Mouse (Mus musculus) MEL-GATA-1-ER (cell line): ENCODE measurements around the gene Zfp882.
A peak's percentile ranks its signal among the peaks of the same experiment; 100 is the strongest.
"Not testable (repeated sequence)": the region's sequence is repeated elsewhere in the genome, so short reads cannot be mapped to it uniquely, and the experiment has no call there.

ENCODE experiments used
- DNase-seq: peaks from one replicate; pipeline ENCODE4 v3.0.0-alpha.2; 2012; ENCODE audit warnings: low read depth; ENCODE audit errors: extremely low read depth

Zfp882 gene

GRCm38 (mm10) chr8:71908309-71909261 lies at the start of gene Zfp882, which contains the start of gene Zfp617:
Zfp882 (plus strand) TSS chr8:71908608.
Zfp617 (plus strand) TSS chr8:71908635.
- peak; percentile 87 for DNase-seq

DNA sequence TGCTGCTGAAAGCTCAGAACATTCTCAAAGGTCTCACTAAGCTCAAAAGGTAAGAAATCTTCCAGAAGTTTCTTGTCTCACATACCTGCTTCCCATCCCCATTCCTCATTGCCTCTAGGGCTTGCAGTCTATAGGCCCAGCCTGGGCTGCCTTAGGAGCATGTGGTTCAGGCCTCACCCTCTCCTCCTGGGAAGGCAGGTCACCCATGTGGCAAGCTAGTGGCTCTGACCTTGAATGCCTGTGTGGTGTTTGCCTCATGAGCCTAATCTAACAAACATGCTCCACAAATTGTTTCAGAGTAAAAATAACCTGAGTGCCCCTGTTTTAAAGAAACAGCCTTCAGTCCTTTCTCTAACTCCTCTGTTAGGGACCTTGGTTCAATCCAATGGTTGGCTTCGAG lies 46.9 kb upstream of the Zfp882 start:
- DNase-seq = not testable (repeated sequence)

GRCm38 (mm10) chr8:71862038-71862437 lies 46.4 kb upstream of the Zfp882 start:
- not testable (repeated sequence) for DNase-seq

GRCm38 (mm10) chr8:71881618-71882274 lies 26.7 kb upstream of the Zfp882 start, which contains the start of gene Zfp709:
Zfp709 (plus strand) TSS chr8:71882019.
- DNase-seq = peak; percentile 56

DNA sequence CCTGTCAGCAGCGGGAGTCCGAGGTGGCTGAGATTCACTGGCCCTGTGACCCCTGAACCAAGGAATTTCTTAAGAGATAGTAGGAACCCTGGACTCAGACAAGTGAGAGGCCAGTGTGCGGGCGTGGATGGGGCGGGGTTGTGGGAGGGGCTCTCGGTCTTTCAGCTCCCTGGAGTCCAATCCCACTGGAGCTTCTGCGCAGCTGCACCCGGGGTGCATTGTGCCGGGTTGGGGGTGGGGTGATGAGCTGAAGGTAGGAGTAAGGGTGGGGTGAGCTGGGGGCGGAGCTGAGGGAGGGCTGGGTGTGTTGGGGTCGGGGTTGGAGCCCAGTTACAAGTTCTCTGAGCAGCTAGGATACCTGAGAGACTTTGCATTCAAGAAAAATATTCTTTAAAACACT lies 7.7 kb upstream of the Zfp882 start:
- not testable (repeated sequence) for DNase-seq

- not testable (repeated sequence) for DNase-seq
Observed at GRCm38 (mm10) chr8:71903084-71903483, 5.3 kb upstream of the Zfp882 start.

- no peak for DNase-seq
Observed at GRCm38 (mm10) chr8:71906809-71907208, 1.6 kb upstream of the Zfp882 start.

DNA sequence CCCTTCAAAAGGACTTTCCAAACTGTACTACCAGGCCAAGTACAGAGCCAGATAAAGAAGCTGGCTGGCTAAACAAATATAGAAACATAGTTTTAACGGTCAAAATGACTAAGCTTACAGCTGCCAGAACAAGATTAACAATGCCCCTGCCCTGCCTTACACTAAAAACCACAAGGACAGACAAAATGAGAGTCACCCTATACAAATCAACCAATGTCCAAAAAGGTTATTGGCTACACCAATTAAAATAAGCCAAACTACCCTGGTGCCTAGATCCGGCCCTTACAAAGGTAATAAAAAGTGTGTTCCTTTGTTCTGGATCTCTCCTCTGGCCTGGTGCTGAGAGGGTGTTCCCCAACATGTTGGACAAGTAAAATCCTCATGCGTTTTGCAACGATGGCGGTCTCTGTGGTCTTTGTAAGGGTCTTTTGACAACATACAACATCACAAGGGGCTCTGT lies 580 bp upstream of the Zfp882 start:
- peak; percentile 86 for DNase-seq

DNA sequence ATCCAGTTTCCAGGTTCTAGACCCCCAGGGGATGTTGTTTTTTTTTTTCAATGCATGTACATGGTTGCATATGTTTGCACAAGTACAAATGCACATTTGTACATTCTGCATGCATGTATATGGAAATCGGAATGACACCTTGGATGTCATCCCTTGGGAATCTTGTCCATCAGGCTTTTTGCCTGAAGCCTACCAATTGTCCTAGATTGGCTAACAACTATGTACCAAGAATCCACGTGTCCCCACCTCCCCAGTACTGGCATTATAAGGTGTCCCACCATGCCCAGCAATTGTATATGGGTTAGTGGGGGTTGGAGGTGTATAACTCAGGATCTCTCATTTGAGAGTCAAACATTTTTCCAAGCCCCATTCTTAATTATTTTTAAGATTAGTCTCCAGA lies 3.9 kb downstream of the Zfp882 start:
- no peak for DNase-seq

DNA sequence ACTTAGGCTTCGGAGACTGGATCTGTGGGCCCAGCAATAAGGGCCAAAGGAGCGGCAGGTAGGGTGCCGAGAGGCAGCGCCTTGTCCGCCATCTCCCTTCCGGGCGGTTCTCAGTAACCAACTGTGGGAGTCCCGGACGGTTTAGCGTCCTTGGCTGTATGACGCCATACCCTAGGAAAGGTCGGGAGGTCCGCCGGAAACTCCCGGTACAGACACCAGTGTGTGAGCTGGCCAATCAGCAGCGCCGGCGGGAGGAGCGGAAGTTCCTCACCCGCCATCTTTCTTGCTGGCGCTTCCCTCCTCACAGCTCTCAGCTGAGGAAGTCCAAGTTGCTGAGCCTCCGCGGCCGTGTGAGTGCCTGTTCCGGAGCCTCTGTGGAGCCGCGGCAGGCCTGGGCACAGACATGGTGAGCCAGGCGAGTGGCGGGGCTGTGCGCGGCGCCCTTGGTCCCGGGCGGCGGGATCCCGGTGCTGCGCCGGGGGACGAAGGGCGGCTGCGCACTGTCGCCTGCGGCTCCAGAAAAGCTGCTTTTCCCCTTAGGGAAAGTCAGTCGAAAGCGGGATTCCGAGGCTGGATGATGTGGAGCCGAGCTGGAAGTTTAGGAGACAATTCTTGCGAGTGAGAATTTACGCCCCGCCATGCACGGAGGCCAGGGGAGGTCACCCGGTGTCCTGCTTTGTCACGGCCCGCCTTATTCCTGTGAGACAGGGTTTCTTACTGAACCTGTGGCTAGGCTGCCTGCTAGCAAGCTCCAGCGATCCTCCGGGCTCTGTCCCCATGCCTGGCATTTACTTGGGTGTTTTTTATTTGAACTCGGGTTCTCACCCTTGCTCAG lies 14.4 kb downstream of the Zfp882 start:
- peak; percentile 94 for DNase-seq

DNA sequence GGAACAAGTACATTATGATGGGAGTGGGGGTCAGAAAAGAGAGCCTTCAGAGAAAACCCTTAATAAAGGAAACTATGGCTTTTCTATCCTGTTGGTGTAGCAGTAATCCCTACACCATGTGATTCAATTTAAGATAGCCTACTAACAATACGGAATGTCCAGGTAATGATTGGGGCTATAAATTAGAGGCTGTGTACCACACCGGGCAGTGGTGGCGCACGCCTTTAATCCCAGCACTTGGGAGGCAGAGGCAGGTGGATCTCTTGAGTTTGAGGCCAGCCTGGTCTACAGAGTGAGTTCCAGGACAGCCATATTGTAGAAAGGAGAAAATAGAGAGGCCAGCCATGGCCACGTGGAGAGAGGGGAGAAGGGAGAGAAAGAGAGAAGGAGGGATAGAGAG lies 17.4 kb downstream of the Zfp882 start:
- no peak for DNase-seq

GRCm38 (mm10) chr8:71926551-71926950 lies 18.1 kb downstream of the Zfp882 start:
- no peak for DNase-seq

DNA sequence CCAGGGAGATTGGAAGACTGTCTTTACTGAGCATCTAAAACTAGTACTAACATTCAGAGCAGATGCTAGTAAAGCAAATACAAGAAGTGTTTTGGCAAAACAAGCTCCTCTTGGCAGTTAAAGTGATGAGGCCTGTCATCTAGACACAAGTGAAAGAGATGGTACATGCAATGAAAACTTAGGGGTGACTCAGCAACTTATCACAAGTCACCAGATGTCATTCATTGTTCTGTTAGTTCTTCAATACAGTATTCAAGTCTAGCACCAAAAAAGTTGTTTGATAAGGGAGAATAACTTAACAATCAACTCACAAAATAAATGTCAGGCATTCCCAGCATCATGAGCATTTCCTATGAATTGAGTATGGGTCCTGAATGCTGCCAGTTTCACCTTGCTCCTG lies 19.4 kb downstream of the Zfp882 start:
- DNase-seq = peak; percentile 81

DNA sequence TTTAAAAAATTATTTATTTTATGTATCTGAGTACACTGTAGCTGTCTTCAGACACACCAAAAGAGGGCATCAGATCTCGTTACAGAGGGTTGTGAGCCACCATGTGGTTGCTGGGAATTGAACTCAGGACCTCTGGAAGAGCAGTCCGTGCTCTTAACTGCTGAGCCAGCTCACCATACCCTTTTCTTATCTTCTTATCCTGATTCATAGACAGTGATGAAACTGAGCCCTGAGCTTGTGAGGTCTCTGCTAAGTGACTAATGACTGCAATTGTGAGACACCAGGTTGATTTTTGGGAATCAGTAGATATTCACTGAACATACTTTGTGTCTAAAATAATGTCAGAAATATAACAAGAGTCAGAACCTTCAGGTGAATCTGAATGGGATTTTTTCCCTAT lies 29.6 kb downstream of the Zfp882 start:
- not testable (repeated sequence) for DNase-seq

- peak; percentile 63 for DNase-seq
Observed at GRCm38 (mm10) chr8:71940293-71941208, 32.1 kb downstream of the Zfp882 start.

GRCm38 (mm10) chr8:71941776-71942175 lies 33.4 kb downstream of the Zfp882 start:
- no peak for DNase-seq

GRCm38 (mm10) chr8:71948624-71949023 lies 40.2 kb downstream of the Zfp882 start:
- no peak for DNase-seq

DNA sequence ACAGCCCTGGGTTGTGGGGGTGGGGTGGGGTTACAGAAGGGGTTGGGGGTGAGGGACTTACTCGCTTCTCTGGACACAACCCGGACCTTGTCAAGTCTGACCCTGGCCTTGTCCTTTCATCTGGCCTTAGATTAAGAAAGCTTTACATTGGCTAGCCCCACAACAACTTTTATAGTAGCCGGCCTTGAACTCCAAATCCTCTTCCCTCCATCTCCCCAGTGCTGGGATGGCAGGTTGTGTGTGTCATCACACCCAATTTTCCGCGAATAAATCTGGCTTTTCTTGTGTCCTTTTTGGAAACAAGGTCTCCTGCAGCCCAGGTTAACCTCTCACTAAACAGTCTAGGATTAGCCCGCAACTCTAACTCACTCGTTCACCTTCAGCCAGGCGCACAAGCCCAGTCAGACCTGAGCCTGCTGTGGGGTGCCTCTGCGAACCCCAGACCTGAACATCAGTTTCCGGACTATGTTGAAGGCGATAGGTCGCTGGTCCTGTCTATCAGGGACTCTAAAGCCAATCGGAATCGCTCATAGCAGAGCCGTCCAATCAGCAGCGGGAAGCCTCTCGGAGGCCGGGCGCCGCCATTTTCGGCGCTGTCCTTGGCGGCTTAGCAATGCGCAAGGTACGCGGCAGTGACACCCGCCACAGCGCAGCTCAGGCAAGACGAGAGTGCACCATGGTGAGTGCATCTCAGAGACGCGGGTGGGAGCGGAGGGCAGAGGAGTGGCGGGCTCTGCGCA lies 42.2 kb downstream of the Zfp882 start, which contains the start of gene Zfp961:
Gene Zfp961 (plus strand): TSS at position 557 of the 740 bp plus-strand sequence.
- peak; percentile 99 for DNase-seq

GRCm38 (mm10) chr8:71951436-71952161 lies 43.2 kb downstream of the Zfp882 start:
- DNase-seq = no peak
